Mouse (Mus musculus): ENCODE measurements around the gene Gm44503. TPM values are rescaled to one million over a fixed set of nuclear protein-coding genes. Genes with fewer than 3 reads are reported as not detected.

Gm44503 gene
- polyA plus RNA-seq, 2 experiments: not detected

DNA sequence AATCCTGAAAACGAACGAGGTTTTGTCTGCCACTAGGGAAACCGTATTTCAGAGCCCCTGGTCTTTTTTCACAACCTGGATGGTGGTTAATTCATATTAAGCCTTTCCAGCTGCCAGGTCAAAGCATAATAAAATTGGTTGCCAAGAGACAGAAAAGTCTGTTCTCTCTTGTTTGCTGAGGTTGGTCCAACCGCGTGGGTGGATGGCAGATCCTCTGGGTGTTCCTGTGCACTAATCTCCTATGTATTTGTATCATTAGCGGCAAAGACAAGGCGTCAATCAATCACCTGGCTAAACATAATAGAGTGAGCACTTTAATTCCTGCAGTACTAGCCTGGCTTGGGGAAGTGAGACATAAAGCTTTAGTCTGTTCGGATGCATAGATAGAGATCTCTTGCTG lies 92.0 kb downstream of the Gm44503 start:
- Histone ChIP-seq H3K4me3 (ENCODE audit: insufficient read depth in 1 of 2, low read depth in 2 of 2, low read length in 2 of 2) (no peak overlapping the region), H3K27ac (no peak overlapping the region), H3K4me1 (replicated peaks; ENCODE audit: control insufficient read depth in 2 of 2, insufficient read depth in 2 of 2, low read length in 1 of 2) (no peaks in the 10 kb centered on the region; a peak in 2 of 4 replicates), H3K36me3 (replicated peaks; ENCODE audit: control insufficient read depth, insufficient read depth, low read depth) (no peaks in the 10 kb centered on the region), H3K27me3 (ENCODE audit: control insufficient read depth, insufficient read depth, low read length) (no peaks in the 10 kb centered on the region), H3K9ac (replicated peaks) (no peak overlapping the region), H3K9me3 (ENCODE audit: control insufficient read depth, low read length) (no peaks in the 10 kb centered on the region), H3K4me2 (ENCODE audit: low read depth) (no peak overlapping the region)
- 43% methylated on average over 8 of the region's 8 CpGs for WGBS (ENCODE audit: insufficient replicate concordance)
- no peak for ATAC-seq (ENCODE audit: insufficient read depth)
- TF ChIP-seq CTCF (IDR thresholded peaks at IDR 0.05; ENCODE audit: low read depth) (no peak), EP300 (IDR thresholded peaks at IDR 0.05; ENCODE audit: low read depth) (no peak)
- no peak for DNase-seq (ENCODE audit: low read depth in 3 of 3, low spot score in 3 of 3)

DNA sequence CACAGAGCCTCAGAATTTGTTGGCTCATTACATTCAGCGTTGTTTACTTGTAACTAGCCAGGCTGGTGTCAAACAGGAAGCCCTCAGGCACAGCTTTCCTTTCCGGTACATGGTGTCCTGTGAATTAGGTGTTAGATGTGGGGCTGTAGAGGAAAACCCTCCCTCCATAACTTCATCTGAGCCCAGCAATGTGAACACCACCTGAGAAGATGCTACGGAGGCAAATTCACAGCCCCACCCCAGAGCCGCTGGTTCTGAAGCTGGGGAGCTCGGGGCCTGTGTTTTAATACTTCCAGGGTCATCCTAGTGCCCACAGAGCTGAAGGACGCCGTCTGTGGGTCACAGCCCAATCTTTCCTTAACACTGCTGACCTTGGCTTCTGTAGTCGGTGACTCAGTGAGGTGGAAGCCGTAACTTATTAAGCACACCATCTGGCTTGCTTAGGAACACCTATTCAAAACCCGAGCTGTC lies 96.8 kb downstream of the Gm44503 start:
- Histone ChIP-seq H3K36me3 (replicated peaks; ENCODE audit: control insufficient read depth, insufficient read depth, low read depth) (no peaks in the 10 kb centered on the region), H3K4me2 (ENCODE audit: low read depth) (no peak overlapping the region), H3K27ac (no peak overlapping the region), H3K9ac (replicated peaks) (no peak overlapping the region), H3K4me1 (replicated peaks; ENCODE audit: control insufficient read depth in 2 of 2, insufficient read depth in 2 of 2, low read length in 1 of 2) (no peaks in the 10 kb centered on the region), H3K9me3 (ENCODE audit: control insufficient read depth, low read length) (no peaks in the 10 kb centered on the region), H3K4me3 (ENCODE audit: insufficient read depth in 1 of 2, low read depth in 2 of 2, low read length in 2 of 2) (no peak overlapping the region), H3K27me3 (ENCODE audit: control insufficient read depth, insufficient read depth, low read length) (no peaks in the 10 kb centered on the region)
- DNase-seq (ENCODE audit: low read depth in 3 of 3, low spot score in 3 of 3) (no peak), ATAC-seq (ENCODE audit: insufficient read depth) (no peak)
- TF ChIP-seq EP300 (IDR thresholded peaks at IDR 0.05; ENCODE audit: low read depth) (no peak), CTCF (IDR thresholded peaks at IDR 0.05; ENCODE audit: low read depth) (no peak)
- 58% methylated on average over 10 of the region's 10 CpGs for WGBS (ENCODE audit: insufficient replicate concordance)

DNA sequence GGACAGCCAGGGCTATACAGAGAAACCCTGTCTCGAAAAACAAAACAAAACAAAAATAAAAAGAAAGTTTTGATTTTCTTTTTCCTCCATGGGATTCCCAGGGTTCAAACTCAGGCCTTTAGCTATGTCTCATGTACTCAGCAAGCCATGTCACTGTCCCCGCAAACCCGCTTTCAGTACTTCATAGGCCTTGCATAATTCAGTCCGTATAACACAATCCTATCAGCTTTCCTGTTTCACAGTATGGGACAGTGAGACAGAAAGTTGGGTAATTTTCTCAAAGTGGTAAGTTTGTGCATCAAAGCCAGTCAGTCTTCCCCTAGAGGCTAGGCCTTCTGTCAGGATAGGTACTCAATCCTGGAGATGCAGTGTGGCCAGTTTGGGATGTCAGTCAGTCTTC lies 100.6 kb downstream of the Gm44503 start:
- Histone ChIP-seq H3K27me3 (ENCODE audit: control insufficient read depth, insufficient read depth, low read length) (no peaks in the 10 kb centered on the region), H3K27ac (no peak overlapping the region), H3K9ac (replicated peaks) (no peak overlapping the region), H3K36me3 (replicated peaks; ENCODE audit: control insufficient read depth, insufficient read depth, low read depth) (no peaks in the 10 kb centered on the region), H3K4me3 (ENCODE audit: insufficient read depth in 1 of 2, low read depth in 2 of 2, low read length in 2 of 2) (no peak overlapping the region), H3K4me1 (replicated peaks; ENCODE audit: control insufficient read depth in 2 of 2, insufficient read depth in 2 of 2, low read length in 1 of 2) (no peaks in the 10 kb centered on the region), H3K4me2 (ENCODE audit: low read depth) (no peak overlapping the region), H3K9me3 (ENCODE audit: control insufficient read depth, low read length) (no peaks in the 10 kb centered on the region)
- 78% methylated on average over 4 of the region's 4 CpGs for WGBS (ENCODE audit: insufficient replicate concordance)
- DNase-seq (ENCODE audit: low read depth in 3 of 3, low spot score in 3 of 3) (no peak), ATAC-seq (ENCODE audit: insufficient read depth) (no peak)
- TF ChIP-seq EP300 (IDR thresholded peaks at IDR 0.05; ENCODE audit: low read depth) (no peak), CTCF (IDR thresholded peaks at IDR 0.05; ENCODE audit: low read depth) (no peak)

DNA sequence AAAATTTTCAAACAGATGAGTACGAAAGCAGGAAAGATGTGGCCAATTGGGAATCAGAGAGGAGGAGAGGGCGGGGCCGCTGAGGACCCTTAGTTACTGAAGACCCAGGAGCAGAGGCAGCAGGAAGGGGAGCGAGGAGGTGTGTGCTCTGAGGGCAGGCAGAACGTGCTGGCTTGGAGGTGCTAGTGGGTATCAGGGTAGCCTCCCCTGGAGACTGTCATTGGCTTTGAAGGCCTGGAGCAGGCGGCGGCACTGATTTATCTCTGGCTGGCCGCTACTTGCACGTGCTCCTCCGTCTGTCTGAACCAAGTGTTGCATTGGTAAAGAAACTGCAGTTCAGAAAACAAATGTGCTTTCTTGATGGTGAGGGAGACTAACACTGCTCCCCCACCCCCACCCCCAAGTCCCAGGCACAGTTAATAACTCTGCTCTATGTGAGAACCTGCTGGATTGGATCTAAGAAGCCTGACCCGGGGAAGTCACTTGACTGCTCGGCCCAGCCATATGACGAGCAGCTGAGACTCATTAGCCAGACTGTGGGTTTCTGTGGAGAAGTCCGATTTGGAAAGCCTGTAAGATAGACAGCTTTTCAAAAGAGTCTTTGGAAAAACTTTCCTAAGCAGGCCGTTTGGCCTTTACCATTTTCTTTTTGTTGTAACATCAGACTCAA lies 105.1 kb downstream of the Gm44503 start:
- DNase-seq (ENCODE audit: low read depth in 3 of 3, low spot score in 3 of 3) (no peak), ATAC-seq (ENCODE audit: insufficient read depth) (no peak)
- Histone ChIP-seq H3K36me3 (replicated peaks; ENCODE audit: control insufficient read depth, insufficient read depth, low read depth) (no peaks in the 10 kb centered on the region), H3K4me2 (ENCODE audit: low read depth) (no peak overlapping the region), H3K4me3 (ENCODE audit: insufficient read depth in 1 of 2, low read depth in 2 of 2, low read length in 2 of 2) (no peak overlapping the region), H3K9ac (replicated peaks) (no peak overlapping the region), H3K27ac (no peak overlapping the region), H3K9me3 (ENCODE audit: control insufficient read depth, low read length) (no peaks in the 10 kb centered on the region), H3K4me1 (replicated peaks; ENCODE audit: control insufficient read depth in 2 of 2, insufficient read depth in 2 of 2, low read length in 1 of 2) (peaks cover 0 to 16% of the 10 kb centered on the region in 2 experiments; a peak in 2 of 4 replicates), H3K27me3 (ENCODE audit: control insufficient read depth, insufficient read depth, low read length) (no peaks in the 10 kb centered on the region)
- 67% methylated on average over 15 of the region's 15 CpGs for WGBS (ENCODE audit: insufficient replicate concordance)
- TF ChIP-seq EP300 (IDR thresholded peaks at IDR 0.05; ENCODE audit: low read depth) (no peak), CTCF (IDR thresholded peaks at IDR 0.05; ENCODE audit: low read depth) (no peak)

Small RNA genes lying within 50 kb of the gene (microRNA-seq; reads per million reads assigned to microRNA genes)
- not detected for gene Gm27353

Other genes starting within 250 kb of the Gm44503 start
- gene Prtg, start 152.0 kb upstream of the Gm44503 start, polyA plus RNA-seq (2012; rRNA removed): 0.01 and 0.03 TPM in 2 replicates
- 0.03 and 0.04 TPM in 2 replicates for gene Prtg, start 152.0 kb upstream of the Gm44503 start, polyA plus RNA-seq (2014; fragmentation: Nextera tagmentation; extraction: Ambion mirVana)
- 0.09 TPM in 2 replicates for gene Pygo1, start 33.2 kb upstream of the Gm44503 start, polyA plus RNA-seq (2012; rRNA removed)
- gene Pygo1, start 33.2 kb upstream of the Gm44503 start, polyA plus RNA-seq (2014; fragmentation: Nextera tagmentation; extraction: Ambion mirVana): 0.04 and 0.06 TPM in 2 replicates
- gene Dyx1c1, start 67 bp upstream of the Gm44503 start, polyA plus RNA-seq (2012; rRNA removed): 0.04 and 0.15 TPM in 2 replicates
- gene Dyx1c1, start 67 bp upstream of the Gm44503 start, polyA plus RNA-seq (2014; fragmentation: Nextera tagmentation; extraction: Ambion mirVana): 0.11 and 0.13 TPM in 2 replicates
- 1.9 and 2.0 TPM in 2 replicates for gene Ccpg1os, start 26.5 kb downstream of the Gm44503 start, polyA plus RNA-seq (2012; rRNA removed)
- 2.7 and 3.0 TPM in 2 replicates for gene Ccpg1os, start 26.5 kb downstream of the Gm44503 start, polyA plus RNA-seq (2014; fragmentation: Nextera tagmentation; extraction: Ambion mirVana)
- gene Ccpg1, start 26.6 kb downstream of the Gm44503 start, polyA plus RNA-seq (2012; rRNA removed): 2.0 and 3.4 TPM in 2 replicates
- gene Ccpg1, start 26.6 kb downstream of the Gm44503 start, polyA plus RNA-seq (2014; fragmentation: Nextera tagmentation; extraction: Ambion mirVana): 7.8 and 8.1 TPM in 2 replicates
- gene Pigb, start 81.5 kb downstream of the Gm44503 start, polyA plus RNA-seq (2012; rRNA removed): 3.4 and 4.3 TPM in 2 replicates
- gene Pigb, start 81.5 kb downstream of the Gm44503 start, polyA plus RNA-seq (2014; fragmentation: Nextera tagmentation; extraction: Ambion mirVana): 5.2 and 6.7 TPM in 2 replicates
- 1.8 and 2.8 TPM in 2 replicates for gene Rab27a, start 86.0 kb downstream of the Gm44503 start, polyA plus RNA-seq (2012; rRNA removed)
- 1.6 and 1.7 TPM in 2 replicates for gene Rab27a, start 86.0 kb downstream of the Gm44503 start, polyA plus RNA-seq (2014; fragmentation: Nextera tagmentation; extraction: Ambion mirVana)
- 0.05 and 0.08 TPM in 2 replicates for gene Khdc3, start 143.0 kb downstream of the Gm44503 start, polyA plus RNA-seq (2012; rRNA removed)
- gene Khdc3, start 143.0 kb downstream of the Gm44503 start, polyA plus RNA-seq (2014; fragmentation: Nextera tagmentation; extraction: Ambion mirVana): not detected in 2 replicates
- not detected in 2 replicates for gene Gm20509, start 143.6 kb downstream of the Gm44503 start, polyA plus RNA-seq (2012; rRNA removed)
- not detected in 2 replicates for gene Gm20509, start 143.6 kb downstream of the Gm44503 start, polyA plus RNA-seq (2014; fragmentation: Nextera tagmentation; extraction: Ambion mirVana)
- gene Rsl24d1, start 154.6 kb downstream of the Gm44503 start, polyA plus RNA-seq (2012; rRNA removed): 22.3 and 29.7 TPM in 2 replicates
- gene Rsl24d1, start 154.6 kb downstream of the Gm44503 start, polyA plus RNA-seq (2014; fragmentation: Nextera tagmentation; extraction: Ambion mirVana): 49.5 and 54.9 TPM in 2 replicates

All from liver, embryonic 14.5 days (tissue).